Mouse (Mus musculus): Measurements from ENCODE around the gene Rabep2. TPM values are rescaled to one million over a fixed set of nuclear protein-coding genes. Genes with fewer than 3 reads are reported as not detected.

Gene Rabep2
- polyA plus RNA-seq, 1 experiment from 2014 or later = 10.2 TPM

GRCm38 (mm10) chr7:126414725-126415124 lies 13.8 kb upstream of the Rabep2 start, which contains the start of gene Cd19:
Gene Cd19, minus strand, starts transcription at chr7:126414889.
- no peak for ATAC-seq
- H3K27me3 ChIP-seq (replicated peaks) = peaks cover 39% of the 10 kb centered on the region
- no peaks in the 10 kb centered on the region for H3K4me1 ChIP-seq
- H3K9ac ChIP-seq = no peak within 1 kb of the TSS
- no peak within 1 kb of the TSS for H3K4me3 ChIP-seq
- H3K27ac ChIP-seq = no peak within 1 kb of the TSS
- WGBS (ENCODE audit: insufficient replicate concordance) = 78% methylated on average over 6 of the region's 6 CpGs
- H3K36me3 ChIP-seq = no peaks in the 10 kb centered on the region
- H3K4me2 ChIP-seq = no peak within 1 kb of the TSS
- no peaks in the 10 kb centered on the region for H3K9me3 ChIP-seq (replicated peaks)

GRCm38 (mm10) chr7:126416615-126417014 lies 11.9 kb upstream of the Rabep2 start:
- Histone ChIP-seq H3K4me1 (no peaks in the 10 kb centered on the region), H3K9ac (no peak overlapping the region), H3K27ac (no peak overlapping the region), H3K36me3 (no peaks in the 10 kb centered on the region), H3K4me3 (no peak overlapping the region), H3K27me3 (replicated peaks) (peaks cover 29% of the 10 kb centered on the region), H3K4me2 (no peak overlapping the region), H3K9me3 (replicated peaks) (no peaks in the 10 kb centered on the region)
- ATAC-seq = no peak
- 18% methylated on average over 2 of the region's 2 CpGs for WGBS (ENCODE audit: insufficient replicate concordance)

GRCm38 (mm10) chr7:126417045-126417444 lies 11.5 kb upstream of the Rabep2 start:
- H3K36me3 ChIP-seq = no peaks in the 10 kb centered on the region
- WGBS (ENCODE audit: insufficient replicate concordance) = 50% methylated on average over 8 of the region's 8 CpGs
- no peak overlapping the region for H3K4me3 ChIP-seq
- ATAC-seq = no peak
- H3K4me1 ChIP-seq = no peaks in the 10 kb centered on the region
- no peak overlapping the region for H3K27ac ChIP-seq
- H3K9me3 ChIP-seq (replicated peaks) = no peaks in the 10 kb centered on the region
- peaks cover 25% of the 10 kb centered on the region for H3K27me3 ChIP-seq (replicated peaks)
- no peak overlapping the region for H3K4me2 ChIP-seq
- no peak overlapping the region for H3K9ac ChIP-seq

- H3K36me3 ChIP-seq = no peaks in the 10 kb centered on the region
- H3K27ac ChIP-seq = no peak overlapping the region
Observed at GRCm38 (mm10) chr7:126417606-126418005, 11.0 kb upstream of the Rabep2 start.

GRCm38 (mm10) chr7:126418496-126418895 lies 10.1 kb upstream of the Rabep2 start:
- ATAC-seq = no peak
- Histone ChIP-seq H3K27me3 (replicated peaks) (peaks cover 13% of the 10 kb centered on the region), H3K9me3 (replicated peaks) (no peaks in the 10 kb centered on the region), H3K4me2 (no peak overlapping the region), H3K4me1 (no peaks in the 10 kb centered on the region), H3K27ac (no peak overlapping the region), H3K9ac (no peak overlapping the region), H3K36me3 (no peaks in the 10 kb centered on the region), H3K4me3 (no peak overlapping the region)
- 43% methylated on average over 3 of the region's 3 CpGs for WGBS (ENCODE audit: insufficient replicate concordance)

More at GRCm38 (mm10) chr7:126417606-126418005, 11.0 kb upstream of the Rabep2 start:
- Histone ChIP-seq H3K4me3 (no peak overlapping the region), H3K4me1 (no peaks in the 10 kb centered on the region), H3K4me2 (no peak overlapping the region), H3K9me3 (replicated peaks) (no peaks in the 10 kb centered on the region), H3K9ac (no peak overlapping the region), H3K27me3 (replicated peaks) (peaks cover 22% of the 10 kb centered on the region)
- WGBS (ENCODE audit: insufficient replicate concordance) = 85% methylated on average over 4 of the region's 4 CpGs
- ATAC-seq = no peak

GRCm38 (mm10) chr7:126421756-126422155 lies 6.8 kb upstream of the Rabep2 start:
- no peak overlapping the region for H3K4me3 ChIP-seq
- no peaks in the 10 kb centered on the region for H3K4me1 ChIP-seq
- H3K27ac ChIP-seq = no peak overlapping the region
- ATAC-seq = no peak
- 54% methylated on average over 5 of the region's 5 CpGs for WGBS (ENCODE audit: insufficient replicate concordance)
- no peaks in the 10 kb centered on the region for H3K36me3 ChIP-seq
- H3K9me3 ChIP-seq (replicated peaks) = no peaks in the 10 kb centered on the region
- H3K9ac ChIP-seq = no peak overlapping the region
- H3K4me2 ChIP-seq = no peak overlapping the region
- H3K27me3 ChIP-seq (replicated peaks) = no peaks in the 10 kb centered on the region

- no peaks in the 10 kb centered on the region for H3K27me3 ChIP-seq (replicated peaks)
- 0 out of 2 replicates have a peak, but pooled peaks cover 6% of the 10 kb centered on the region for H3K9me3 ChIP-seq (replicated peaks)
- no peaks in the 10 kb centered on the region for H3K36me3 ChIP-seq
- peaks cover 15% of the 10 kb centered on the region for H3K4me1 ChIP-seq
- H3K4me3 ChIP-seq = no peak overlapping the region
- ATAC-seq = no peak
- no peak overlapping the region for H3K27ac ChIP-seq
- H3K4me2 ChIP-seq = no peak overlapping the region
- H3K9ac ChIP-seq = no peak overlapping the region
- 65% methylated on average over 6 of the region's 6 CpGs for WGBS (ENCODE audit: insufficient replicate concordance)
Observed at GRCm38 (mm10) chr7:126424161-126424560, 4.4 kb upstream of the Rabep2 start.

GRCm38 (mm10) chr7:126427323-126427860 lies 1.2 kb upstream of the Rabep2 start:
- no peaks in the 10 kb centered on the region for H3K27me3 ChIP-seq (replicated peaks)
- H3K36me3 ChIP-seq = peaks cover 3% of the 10 kb centered on the region; the same call in 1 of the 2 replicates
- ATAC-seq = no peak
- 0 out of 2 replicates have a peak, but pooled peaks cover 6% of the 10 kb centered on the region for H3K9me3 ChIP-seq (replicated peaks)
- no peak overlapping the region for H3K27ac ChIP-seq
- 50% methylated on average over 12 of the region's 13 CpGs for WGBS (ENCODE audit: insufficient replicate concordance)
- peaks cover 30% of the 10 kb centered on the region for H3K4me1 ChIP-seq
- H3K9ac ChIP-seq = no peak overlapping the region
- H3K4me3 ChIP-seq = no peak overlapping the region
- H3K4me2 ChIP-seq = no peak overlapping the region

- H3K9ac ChIP-seq = peak overlapping the region; percentile 77; the same call in 1 of the 2 replicates
- H3K4me2 ChIP-seq = peak overlapping the region; percentile 99
- peak overlapping the region; percentile 81 for H3K27ac ChIP-seq
- 5% methylated on average over 4 of the region's 4 CpGs for WGBS (ENCODE audit: insufficient replicate concordance)
- ATAC-seq = peak; percentile 45; the same call in 1 of the 2 replicates
- H3K27me3 ChIP-seq (replicated peaks) = no peaks in the 10 kb centered on the region
- peaks cover 9% of the 10 kb centered on the region; the same call in 1 of the 2 replicates for H3K36me3 ChIP-seq
- H3K4me1 ChIP-seq = peaks cover 30% of the 10 kb centered on the region
- 0 out of 2 replicates have a peak, but pooled peaks cover 6% of the 10 kb centered on the region for H3K9me3 ChIP-seq (replicated peaks)
- H3K4me3 ChIP-seq = peak overlapping the region; percentile 76
Observed at GRCm38 (mm10) chr7:126428154-126428553, 405 bp upstream of the Rabep2 start.

GRCm38 (mm10) chr7:126429503-126429898 lies 942 bp downstream of the Rabep2 start:
- no peak overlapping the region for H3K27ac ChIP-seq
- peak overlapping the region; percentile 77 for H3K9ac ChIP-seq
- H3K4me3 ChIP-seq = peak overlapping the region; percentile 76
- WGBS (ENCODE audit: insufficient replicate concordance) = 35% methylated on average over 15 of the region's 15 CpGs
- H3K4me1 ChIP-seq = peaks cover 30% of the 10 kb centered on the region
- peaks cover 16% of the 10 kb centered on the region for H3K36me3 ChIP-seq
- peak; percentile 9; the same call in 1 of the 2 replicates for ATAC-seq
- H3K27me3 ChIP-seq (replicated peaks) = no peaks in the 10 kb centered on the region
- 0 out of 2 replicates have a peak, but pooled peaks cover 6% of the 10 kb centered on the region for H3K9me3 ChIP-seq (replicated peaks)
- H3K4me2 ChIP-seq = peak overlapping the region; percentile 99

- Histone ChIP-seq H3K27me3 (replicated peaks) (no peaks in the 10 kb centered on the region), H3K27ac (no peak overlapping the region), H3K9me3 (replicated peaks) (0 out of 2 replicates have a peak, but pooled peaks cover 6% of the 10 kb centered on the region), H3K36me3 (peaks cover 18% of the 10 kb centered on the region), H3K4me1 (peaks cover 30% of the 10 kb centered on the region), H3K4me2 (peak overlapping the region; percentile 99; the same call in 1 of the 2 replicates), H3K9ac (no peak overlapping the region), H3K4me3 (no peak overlapping the region)
- ATAC-seq = no peak
Observed at GRCm38 (mm10) chr7:126430167-126430566, 1.6 kb downstream of the Rabep2 start.

- Histone ChIP-seq H3K9ac (no peak overlapping the region), H3K4me1 (peaks cover 9% of the 10 kb centered on the region), H3K27me3 (replicated peaks) (no peaks in the 10 kb centered on the region), H3K4me2 (no peak overlapping the region), H3K4me3 (no peak overlapping the region), H3K27ac (no peak overlapping the region), H3K36me3 (peaks cover 23% of the 10 kb centered on the region), H3K9me3 (replicated peaks) (no peaks in the 10 kb centered on the region)
- 76% methylated on average over 7 of the region's 7 CpGs for WGBS (ENCODE audit: insufficient replicate concordance)
- ATAC-seq = no peak
Observed at GRCm38 (mm10) chr7:126434726-126435125, 6.2 kb downstream of the Rabep2 start.

All from liver, embryonic 12.5 days (tissue).